Mouse (Mus musculus) limb, embryonic 11.5 days (tissue): ENCODE results near the gene Lrrc71. TPM values are rescaled to one million over a fixed set of nuclear protein-coding genes. Genes with fewer than 3 reads are reported as not detected.

Experiments
- ATAC-seq: fragments of 200-750 bp; cut with Nextera tagmentation; 2 replicates; pipeline ENCODE4 v1.8.0; 2017; ENCODE audit warnings: low read depth; ENCODE audit not compliant: insufficient number of reproducible peaks, low FRiP score, low TSS enrichment
- DNase-seq: peaks from one replicate; pipeline ENCODE4 v3.0.0-alpha.2; 2015; ENCODE audit warnings: low spot score
- H3K27ac ChIP-seq: fragments of 300-500 bp; sonication (generic); replicated peaks from 2 replicates; pipeline ENCODE4 v1.5.1; 2014; ENCODE audit warnings: low read depth, mild to moderate bottlenecking, low read length
- H3K27me3 ChIP-seq: fragments of 300-500 bp; sonication (generic); 2 replicates; pipeline ENCODE4 v1.6.1; 2014; ENCODE audit warnings: mild to moderate bottlenecking, low read length, mixed read lengths; ENCODE audit not compliant: control insufficient read depth, insufficient read depth
- H3K36me3 ChIP-seq: fragments of 300-500 bp; sonication (generic); 2 replicates; pipeline ENCODE4 v1.6.1; 2014; ENCODE audit warnings: mild to moderate bottlenecking, low read length, moderate library complexity, mixed read lengths; ENCODE audit not compliant: control insufficient read depth, insufficient read depth
- H3K4me1 ChIP-seq: fragments of 300-500 bp; sonication (generic); 2 replicates; pipeline ENCODE4 v1.6.1; 2014; ENCODE audit warnings: low read length, mixed read lengths; ENCODE audit not compliant: control insufficient read depth, insufficient read depth
- H3K4me2 ChIP-seq: fragments of 300-500 bp; sonication (generic); 2 replicates; pipeline ENCODE4 v1.6.1; 2014; ENCODE audit warnings: low read depth, mild to moderate bottlenecking, moderate library complexity; ENCODE audit not compliant: severe bottlenecking
- H3K4me3 ChIP-seq: fragments of 300-500 bp; sonication (generic); 2 replicates; pipeline ENCODE4 v1.5.1; 2014; ENCODE audit warnings: low read depth, low read length
- H3K9ac ChIP-seq: fragments of 300-500 bp; sonication (generic); 2 replicates; pipeline ENCODE4 v1.6.1; 2014; ENCODE audit warnings: mild to moderate bottlenecking, low read length
- H3K9me3 ChIP-seq: fragments of 300-500 bp; sonication (generic); 2 replicates; pipeline ENCODE4 v1.6.1; 2016; ENCODE audit warnings: low read length; ENCODE audit not compliant: control insufficient read depth
- WGBS: fragments of 180-500 bp; shearing (Covaris S2); extraction: QIAGEN DNeasy Blood & Tissue Kit; methylation state at CpG from one replicate; pipeline ENCODE4 v1.1.7; 2014; 5-methylcytosine and 5-hydroxymethylcytosine counted together
- polyA plus RNA-seq: library from polyadenylated mRNA; unstranded; fragments of >200 nt; fragmentation: Nextera tagmentation; extraction: Ambion mirVana; gene quantifications from 2 replicates; pipeline ENCODE4 v1.2.1, GENCODE M21; 2014

The Lrrc71 gene
- polyA plus RNA-seq, 1 experiment from 2014 or later, result 0.43 TPM

- peaks cover 7% of the 10 kb centered on the region; the same call in 1 of the 2 replicates for H3K36me3 ChIP-seq
- H3K9me3 ChIP-seq, result no peaks in the 10 kb centered on the region
- no peak overlapping the region for H3K9ac ChIP-seq
- DNase-seq (no peak), ATAC-seq (no peak)
- H3K4me1 ChIP-seq, result no peaks in the 10 kb centered on the region
- H3K27ac ChIP-seq, result no peak overlapping the region
- H3K4me3 ChIP-seq, result no peak overlapping the region
- WGBS, result 97% methylated on average over 7 of the region's 7 CpGs
- H3K4me2 ChIP-seq, result no peak overlapping the region
- no peaks in the 10 kb centered on the region for H3K27me3 ChIP-seq
These were observed 22.2 kb downstream of the Lrrc71 start for GRCm38 (mm10) chr3:87726191-87726590.

DNA sequence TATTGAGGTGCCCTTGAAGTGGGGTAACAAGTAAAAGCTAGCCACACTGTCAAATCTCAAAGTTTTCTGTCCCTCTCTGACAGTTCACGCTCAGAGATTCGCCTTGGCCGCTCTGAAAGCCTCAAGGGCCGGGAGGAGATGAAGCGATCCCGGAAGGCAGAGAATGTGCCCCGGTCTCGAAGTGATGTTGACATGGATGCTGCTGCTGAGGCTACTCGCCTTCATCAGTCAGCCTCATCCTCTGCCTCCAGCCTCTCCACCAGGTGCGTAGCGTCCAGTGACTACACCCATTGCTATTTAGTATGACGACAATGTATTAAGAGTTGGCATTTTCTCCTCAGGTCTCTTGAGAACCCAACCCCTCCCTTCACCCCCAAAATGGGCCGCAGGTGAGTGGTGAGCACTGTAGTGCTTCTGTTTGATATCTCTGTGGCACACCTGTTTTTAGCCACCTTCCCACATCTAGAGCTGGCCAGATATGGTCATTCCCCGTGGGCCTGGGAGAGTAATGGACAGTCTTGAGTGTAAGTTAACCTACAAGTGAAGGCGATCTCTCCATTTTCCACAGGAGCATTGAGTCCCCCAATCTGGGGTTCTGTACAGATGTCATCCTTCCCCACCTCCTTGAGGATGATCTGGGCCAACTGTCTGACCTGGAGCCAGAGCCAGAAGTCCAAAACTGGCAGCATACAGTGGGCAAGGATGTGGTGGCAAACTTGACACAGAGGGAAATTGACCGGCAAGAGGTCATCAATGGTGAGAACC, 22.8 kb downstream of the Lrrc71 start:
- no peak overlapping the region for H3K4me2 ChIP-seq
- ATAC-seq (no peak), DNase-seq (no peak)
- H3K9me3 ChIP-seq, result no peaks in the 10 kb centered on the region
- no peak overlapping the region for H3K4me3 ChIP-seq
- H3K27ac ChIP-seq, result no peak overlapping the region
- WGBS, result 95% methylated on average over 16 of the region's 16 CpGs
- no peak overlapping the region for H3K9ac ChIP-seq
- H3K36me3 ChIP-seq, result peaks cover 5% of the 10 kb centered on the region; the same call in 1 of the 2 replicates
- H3K27me3 ChIP-seq, result no peaks in the 10 kb centered on the region
- H3K4me1 ChIP-seq, result no peaks in the 10 kb centered on the region

DNA sequence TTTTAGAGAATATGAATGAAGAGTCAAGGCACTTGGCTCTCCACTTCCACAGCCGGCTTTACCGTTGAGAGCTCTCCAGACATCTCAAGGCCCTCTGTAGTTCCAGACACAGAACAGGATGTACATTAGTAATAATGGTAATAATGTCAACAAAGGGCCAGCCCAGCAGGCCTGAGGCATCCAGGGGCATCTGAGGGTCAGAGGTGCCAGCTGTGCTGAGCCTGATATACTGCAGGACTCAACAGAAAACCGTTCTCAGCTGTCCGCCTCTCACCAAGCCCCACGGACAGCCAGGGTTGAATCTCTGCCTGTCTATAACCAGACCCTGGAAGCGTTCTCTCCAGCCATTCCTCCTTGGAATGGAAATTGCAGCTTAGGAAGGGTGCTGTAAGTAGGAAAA, 23.9 kb downstream of the Lrrc71 start:
- Histone ChIP-seq H3K4me3 (no peak overlapping the region), H3K9ac (no peak overlapping the region), H3K36me3 (peaks cover 5% of the 10 kb centered on the region; the same call in 1 of the 2 replicates), H3K27me3 (no peaks in the 10 kb centered on the region), H3K4me2 (no peak overlapping the region), H3K4me1 (no peaks in the 10 kb centered on the region), H3K27ac (no peak overlapping the region), H3K9me3 (no peaks in the 10 kb centered on the region)
- WGBS, result 70% methylated on average over 6 of the region's 6 CpGs
- ATAC-seq, result no peak
- no peak for DNase-seq

GRCm38 (mm10) chr3:87718525-87718924, 29.9 kb downstream of the Lrrc71 start:
- H3K4me2 ChIP-seq, result no peak overlapping the region
- H3K4me3 ChIP-seq, result no peak overlapping the region
- no peaks in the 10 kb centered on the region for H3K4me1 ChIP-seq
- no peaks in the 10 kb centered on the region for H3K9me3 ChIP-seq
- H3K27me3 ChIP-seq, result no peaks in the 10 kb centered on the region
- H3K36me3 ChIP-seq, result peaks cover 10% of the 10 kb centered on the region; the same call in 1 of the 2 replicates
- H3K27ac ChIP-seq, result no peak overlapping the region
- 76% methylated on average over 2 of the region's 2 CpGs for WGBS
- no peak for DNase-seq
- H3K9ac ChIP-seq, result no peak overlapping the region
- ATAC-seq, result no peak

Other genes with a start within 250 kb of the Lrrc71 start
- 10.5 and 11.2 TPM in 2 replicates for gene Etv3, start 223.2 kb downstream of the Lrrc71 start, polyA plus RNA-seq
- gene Arhgef11, start 131.1 kb downstream of the Lrrc71 start, polyA plus RNA-seq, result 15.4 and 16.2 TPM in 2 replicates
- gene Ntrk1, start 46.5 kb upstream of the Lrrc71 start, polyA plus RNA-seq, result 0.21 and 0.44 TPM in 2 replicates
- gene Insrr, start 48.3 kb upstream of the Lrrc71 start, polyA plus RNA-seq, result 0.12 and 0.26 TPM in 2 replicates
- 9.4 and 11.3 TPM in 2 replicates for gene Pear1, start 75.7 kb upstream of the Lrrc71 start, polyA plus RNA-seq
- gene Sh2d2a, start 98.1 kb upstream of the Lrrc71 start, polyA plus RNA-seq, result not detected in 2 replicates
- gene Prcc, start 137.0 kb upstream of the Lrrc71 start, polyA plus RNA-seq, result 24.1 and 24.4 TPM in 2 replicates
- 305 and 311 TPM in 2 replicates for gene Hdgf, start 157.7 kb upstream of the Lrrc71 start, polyA plus RNA-seq
- 76.2 and 76.8 TPM in 2 replicates for gene Mrpl24, start 170.9 kb upstream of the Lrrc71 start, polyA plus RNA-seq
- 51.7 and 67.0 TPM in 2 replicates for gene Isg20l2, start 181.7 kb upstream of the Lrrc71 start, polyA plus RNA-seq
- gene Rrnad1, start 182.1 kb upstream of the Lrrc71 start, polyA plus RNA-seq, result 17.2 and 19.5 TPM in 2 replicates
- gene Crabp2, start 200.0 kb upstream of the Lrrc71 start, polyA plus RNA-seq, result 796 and 836 TPM in 2 replicates
- 7.9 and 8.8 TPM in 2 replicates for gene Nes, start 222.5 kb upstream of the Lrrc71 start, polyA plus RNA-seq